In genomic region chr12:79906738-79907365, GRCm38 (mm10) we compare ENCODE assay signal across 9 mouse cellular contexts.
DNase-seq lines count a peak whose midpoint lies in the region; ATAC-seq lines count a peak whose summit lies in the region.
"Had no signal": no experiment of that assay in that cellular context is flagged by ENCODE, and none has a peak within 500 bp of the region (broad histone marks: within the 10 kb centered on the region; RNA-seq: fewer than 3 reads in every experiment).

No protein-coding gene starts in this region.

- ATAC-seq in heart, embryonic 14.5 days (ENCODE audit: insufficient number of reproducible peaks, insufficient read depth, low FRiP score, low read depth), result no peak
- no peak for ATAC-seq in liver, embryonic 12.5 days

- intact Hi-C loops in heart, postnatal 14 days (cut with DNase I), result loop anchor here (5.0 to 10.0 kb wide), 2 partner anchors 72 to 205 kb away; partner anchors contain the start of gene Zfp36l1

- no peak overlapping the region; the same call in 1 of the 2 replicates for H3K9ac ChIP-seq in heart, embryonic 14.5 days (ENCODE audit: low read length)
- H3K9ac ChIP-seq in liver, embryonic 12.5 days, result no peak overlapping the region

- no peak overlapping the region for H3K4me3 ChIP-seq in heart, embryonic 14.5 days (ENCODE audit: control insufficient read depth in 1 of 2, insufficient read depth in 1 of 2, low read depth in 1 of 2, low read length in 2 of 2)
- H3K4me3 ChIP-seq in liver, embryonic 12.5 days, result no peak overlapping the region

- H3K9me3 ChIP-seq in heart, embryonic 14.5 days (ENCODE audit: control insufficient read depth, low read length), result no peaks in the 10 kb centered on the region
- H3K9me3 ChIP-seq in liver, embryonic 12.5 days (replicated peaks), result no peaks in the 10 kb centered on the region

- peak overlapping the region; percentile 97 for H3K27ac ChIP-seq in heart, embryonic 14.5 days (replicated peaks in 1 of 2; ENCODE audit: control insufficient read depth in 1 of 2, insufficient read depth in 1 of 2, low read depth in 2 of 2, low read length in 2 of 2)
- 0 out of 2 replicates have a peak overlapping the region, but pooled peaks have one; percentile 69 for H3K27ac ChIP-seq in liver, embryonic 12.5 days

- H3K27me3 ChIP-seq in heart, embryonic 14.5 days (ENCODE audit: control insufficient read depth, insufficient read depth, low read length), result no peaks in the 10 kb centered on the region
- no peaks in the 10 kb centered on the region for H3K27me3 ChIP-seq in liver, embryonic 12.5 days (replicated peaks)

- 69% methylated on average over 10 of the region's 10 CpGs for WGBS in heart, embryonic 14.5 days
- WGBS in liver, embryonic 12.5 days (ENCODE audit: insufficient replicate concordance), result 48% methylated on average over 10 of the region's 10 CpGs

- H3K4me2 ChIP-seq in heart, embryonic 14.5 days (ENCODE audit: low read length), result no peak overlapping the region
- 0 out of 2 replicates have a peak overlapping the region, but pooled peaks have one; percentile 8 for H3K4me2 ChIP-seq in liver, embryonic 12.5 days

- H3K36me3 ChIP-seq in heart, embryonic 14.5 days (ENCODE audit: control insufficient read depth, insufficient read depth, low read length), result no peaks in the 10 kb centered on the region
- H3K36me3 ChIP-seq in liver, embryonic 12.5 days, result no peaks in the 10 kb centered on the region

- peaks cover 55 to 64% of the 10 kb centered on the region in 2 experiments for H3K4me1 ChIP-seq in heart, embryonic 14.5 days (ENCODE audit: control insufficient read depth in 2 of 2, insufficient read depth in 2 of 2, low read length in 2 of 2)
- peaks cover 30% of the 10 kb centered on the region for H3K4me1 ChIP-seq in liver, embryonic 12.5 days

- DNase-seq in heart, adult 18-20 months, result peak; percentile 58 to 81
- no peak for DNase-seq in heart, postnatal 14 days
- DNase-seq in MEL-GATA-1-ER (ENCODE audit: extremely low read depth, low read depth), result peak; percentile 16
- DNase-seq in cerebellum, adult 18-20 months, result no peak
- DNase-seq in ovary, postnatal 10 days (ENCODE audit: low spot score), result no peak
- no peak for DNase-seq in left cerebral cortex, adult 9 months (ENCODE audit: low spot score in 2 of 2)
- DNase-seq: embryo, embryonic 11 days had no signal

Comparison
In these comparisons a context has a peak if more than half of its experiments do, and no peak if none do; other contexts are left out.
1. DNase-seq: peak in heart, adult 18-20 months (2 of 2) and MEL-GATA-1-ER (single experiment); none in heart, postnatal 14 days (0 of 2), cerebellum, adult 18-20 months (0 of 2), ovary, postnatal 10 days (single experiment) and left cerebral cortex, adult 9 months (0 of 2).